Mouse (Mus musculus) CH12.LX (cell line): ENCODE results near the gene Hspbp1. TPM values are rescaled to one million over a fixed set of nuclear protein-coding genes. Genes with fewer than 3 reads are reported as not detected.
A peak's percentile ranks its signal among the peaks of the same experiment; 100 is the strongest.

Experiments used
- DNase-seq: peaks from one replicate; pipeline ENCODE4 v3.0.0-alpha.2; 2013; ENCODE audit errors: extremely low read depth
- H3K27ac ChIP-seq: 2 replicates; pipeline ENCODE4 v1.5.1; 2012; ENCODE audit warnings: low read depth, mild to moderate bottlenecking, control low read depth, moderate library complexity; ENCODE audit not compliant: insufficient read depth
- H3K27me3 ChIP-seq: replicated peaks from 2 replicates; pipeline ENCODE3; 2012; ENCODE audit warnings: inconsistent platforms
- H3K36me3 ChIP-seq, 2 experiments: replicated peaks in 1 of 2; 2 replicates each; pipeline versions ENCODE3 to v1.6.1; 2012; ENCODE audit warnings: inconsistent platforms in 1 of 2, low read length in 1 of 2, mild to moderate bottlenecking in 1 of 2, mixed read lengths in 1 of 2, moderate library complexity in 1 of 2; ENCODE audit not compliant: control insufficient read depth in 1 of 2, insufficient read depth in 1 of 2
- H3K4me1 ChIP-seq, 2 experiments: 2 replicates each; pipeline ENCODE4 v1.6.1; 2012; ENCODE audit warnings: inconsistent platforms in 1 of 2, moderate library complexity in 1 of 2; ENCODE audit not compliant: insufficient read depth in 2 of 2, control insufficient read depth in 1 of 2
- H3K4me2 ChIP-seq: 2 replicates; pipeline ENCODE4 v1.6.1; 2012; ENCODE audit warnings: low read depth, mild to moderate bottlenecking, control low read depth; ENCODE audit not compliant: poor library complexity, insufficient read depth, severe bottlenecking
- H3K4me3 ChIP-seq, 3 experiments: fragments of 150-350 bp in 1 of 3; sonication (generic) in 1 of 3; replicated peaks in 1 of 3; 2 replicates each; pipeline versions ENCODE3 to v1.5.1; 2011 to 2012; ENCODE audit warnings: low read depth in 2 of 3, low read length in 2 of 3, mild to moderate bottlenecking in 2 of 3, moderate library complexity in 2 of 3, control low read depth in 1 of 3, improper control_type of control experiment in 1 of 3, inconsistent platforms in 1 of 3, mixed read lengths in 1 of 3; ENCODE audit not compliant: poor library complexity in 1 of 3
- H3K79me2 ChIP-seq: replicated peaks from 2 replicates; pipeline ENCODE4 v1.6.1; 2012; ENCODE audit warnings: mild to moderate bottlenecking, moderate library complexity; ENCODE audit not compliant: control insufficient read depth, poor library complexity, insufficient read depth, severe bottlenecking; ENCODE audit errors: extremely low read depth
- H3K9ac ChIP-seq: 2 replicates; pipeline ENCODE4 v1.6.1; 2012; ENCODE audit warnings: low read depth, mild to moderate bottlenecking, control low read depth, moderate library complexity; ENCODE audit not compliant: insufficient read depth
- H3K9me3 ChIP-seq: replicated peaks from 2 replicates; pipeline ENCODE3; 2012; ENCODE audit warnings: low read length, inconsistent platforms, mixed read lengths
- BHLHE40 ChIP-seq: IDR thresholded peaks from 2 replicates; pipeline ENCODE4 v1.6.1; 2011; ENCODE audit warnings: mild to moderate bottlenecking, low read depth, low read length, improper control_type of control experiment
- E2F4 ChIP-seq: IDR thresholded peaks from 2 replicates; pipeline ENCODE4 v1.6.1; 2011; ENCODE audit warnings: low read depth, low read length, improper control_type of control experiment; ENCODE audit not compliant: insufficient replicate concordance
- GABPA ChIP-seq: IDR thresholded peaks from 2 replicates; pipeline ENCODE4 v1.6.1; 2012; ENCODE audit warnings: low read depth, low read length, improper control_type of control experiment, inconsistent platforms; ENCODE audit not compliant: insufficient replicate concordance
- HCFC1 ChIP-seq: IDR thresholded peaks from 2 replicates; pipeline ENCODE4 v1.6.1; 2012; ENCODE audit warnings: low read depth, mild to moderate bottlenecking, inconsistent platforms, low read length, improper control_type of control experiment
- IRF4 ChIP-seq: IDR thresholded peaks from 2 replicates; pipeline ENCODE4 v1.6.1; 2014; ENCODE audit warnings: low read depth, mild to moderate bottlenecking, inconsistent platforms, low read length, improper control_type of control experiment
- JUND ChIP-seq: conservative IDR thresholded peaks from 2 replicates; pipeline ENCODE4 v1.6.1; 2011; ENCODE audit warnings: low read depth, low read length, improper control_type of control experiment
- MAFK ChIP-seq: IDR thresholded peaks from 2 replicates; pipeline ENCODE4 v1.6.1; 2011; ENCODE audit warnings: low read length, improper control_type of control experiment; ENCODE audit not compliant: insufficient replicate concordance
- MAZ ChIP-seq: IDR thresholded peaks from 2 replicates; pipeline ENCODE4 v1.6.1; 2012; ENCODE audit warnings: low read depth, mild to moderate bottlenecking, inconsistent platforms, low read length, improper control_type of control experiment, moderate library complexity
- MXI1 ChIP-seq: IDR thresholded peaks from 2 replicates; pipeline ENCODE4 v1.6.1; 2011; ENCODE audit warnings: mild to moderate bottlenecking, low read depth, low read length, improper control_type of control experiment
- POLR2A ChIP-seq: IDR thresholded peaks from 2 replicates; pipeline ENCODE4 v1.6.1; 2011; ENCODE audit warnings: low read depth, mild to moderate bottlenecking, improper control_type of control experiment, low read length
- POLR2AphosphoS2 ChIP-seq: IDR thresholded peaks from 2 replicates; pipeline ENCODE4 v1.6.1; 2011; ENCODE audit warnings: low read depth, low read length, improper control_type of control experiment
- RCOR1 ChIP-seq: conservative IDR thresholded peaks from 2 replicates; pipeline ENCODE4 v1.6.1; 2012; ENCODE audit warnings: low read depth, mild to moderate bottlenecking, inconsistent platforms, low read length, improper control_type of control experiment
- TBP ChIP-seq: conservative IDR thresholded peaks from 2 replicates; pipeline ENCODE4 v1.6.1; 2011; ENCODE audit warnings: low read depth, low read length, improper control_type of control experiment
- TCF12 ChIP-seq: IDR thresholded peaks from 2 replicates; pipeline ENCODE4 v1.6.1; 2014; ENCODE audit warnings: low read depth, mild to moderate bottlenecking, inconsistent platforms, low read length, improper control_type of control experiment
- UBTF ChIP-seq: IDR thresholded peaks from 2 replicates; pipeline ENCODE4 v1.6.1; 2012; ENCODE audit warnings: low read depth, mild to moderate bottlenecking, inconsistent platforms, low read length, improper control_type of control experiment, moderate library complexity
- USF1 ChIP-seq: IDR thresholded peaks from 2 replicates; pipeline ENCODE4 v1.6.1; 2014; ENCODE audit warnings: low read depth, mild to moderate bottlenecking, inconsistent platforms, low read length, improper control_type of control experiment
- USF2 ChIP-seq: conservative IDR thresholded peaks from 2 replicates; pipeline ENCODE4 v1.6.1; 2011; ENCODE audit warnings: low read depth, low read length, improper control_type of control experiment
- ZC3H11A ChIP-seq: IDR thresholded peaks from 2 replicates; pipeline ENCODE4 v1.6.1; 2012; ENCODE audit warnings: low read depth, mild to moderate bottlenecking, inconsistent platforms, low read length, improper control_type of control experiment
- dilution Hi-C: fragments of 300-500 bp; cut with MboI; formaldehyde crosslinking; loops from 2 replicates; pipeline ENCODE4 v1.14.3; 2020; ENCODE audit warnings: low sequenced_read_pairs; ENCODE audit not compliant: extremely low pct_unique_long_range_greater_than_20kb, extremely low pct_ligation_motif_present
- in situ Hi-C: fragments of 300-500 bp; cut with MboI; formaldehyde crosslinking; loops from 3 replicates; pipeline ENCODE4 v1.14.3; 2019; ENCODE audit warnings: low sequenced_read_pairs, low pct_ligation_motif_present, low pct_unique_long_range_greater_than_20kb, mixed read lengths
- polyA plus RNA-seq: library from polyadenylated mRNA; unstranded; fragments of >175 nt; gene quantifications from 2 replicates; pipeline ENCODE4 v1.2.1, GENCODE M21; 2012; ENCODE audit warnings: low read depth; ENCODE audit not compliant: insufficient read length
- total RNA-seq, 2 experiments: library from RNA; depleted of rRNA; stranded (reverse); fragments of 300-350 nt in 1 of 2; fragments of >200 nt in 1 of 2; gene quantifications; 2 replicates each; pipeline ENCODE4 v1.2.3; 2012 to 2014

Gene Hspbp1
- total and polyA plus RNA-seq, 3 experiments: 90.6 to 131 (median 98.8) TPM

- DNase-seq: peak; percentile 47
- H3K27ac ChIP-seq: no peak overlapping the region
- peaks cover 0 to 3% of the 10 kb centered on the region in 2 experiments; a peak in 1 of 4 replicates for H3K4me1 ChIP-seq
- no peaks in the 10 kb centered on the region; the same call in 1 of the 2 replicates for H3K79me2 ChIP-seq
- peaks cover 4% of the 10 kb centered on the region for H3K9me3 ChIP-seq
- no peak overlapping the region for H3K4me2 ChIP-seq
- TF ChIP-seq HCFC1: no peak
- no peak for TF ChIP-seq POLR2A
- no peak for TF ChIP-seq GABPA
- TF ChIP-seq MAFK: no peak
- TF ChIP-seq USF1: no peak
- no peak for TF ChIP-seq RCOR1
- no peak for TF ChIP-seq E2F4
- no peak for TF ChIP-seq MAZ
- no peak for TF ChIP-seq UBTF
- no peak for TF ChIP-seq BHLHE40
- TF ChIP-seq IRF4: no peak
- TF ChIP-seq USF2: no peak
- no peak for TF ChIP-seq MXI1
- no peak for TF ChIP-seq TCF12
- no peak for TF ChIP-seq JUND
- TF ChIP-seq POLR2AphosphoS2: no peak
- no peak for TF ChIP-seq TBP
- peaks cover 10% of the 10 kb centered on the region for H3K27me3 ChIP-seq
- H3K9ac ChIP-seq: no peak overlapping the region
- in situ Hi-C loops: loop anchor here (10.0 kb wide), 2 partner anchors 55 to 165 kb away; partner anchors contain the start of genes Il11, Tmem190 and Tmem238
- H3K4me3 ChIP-seq: no peak overlapping the region
- peaks cover 0 to 1% of the 10 kb centered on the region in 2 experiments for H3K36me3 ChIP-seq
- dilution Hi-C loops: no loop called here
Measured at GRCm38 (mm10) chr7:4619979-4620378, 64.9 kb downstream of the Hspbp1 start.

- H3K27ac ChIP-seq: no peak overlapping the region
- H3K79me2 ChIP-seq: no peaks in the 10 kb centered on the region; the same call in 1 of the 2 replicates
- peak overlapping the region; percentile 47; the same call in 1 of the 2 replicates for H3K4me2 ChIP-seq
- H3K27me3 ChIP-seq: peaks cover 34% of the 10 kb centered on the region
- in situ Hi-C loops (no loop called here), dilution Hi-C loops (no loop called here)
- no peak overlapping the region for H3K4me3 ChIP-seq
- H3K36me3 ChIP-seq: no peaks in the 10 kb centered on the region
- H3K4me1 ChIP-seq: no peaks in the 10 kb centered on the region
- DNase-seq: no peak
- 0 out of 2 replicates have a peak, but pooled peaks have one; percentile 21 for TF ChIP-seq POLR2A
- no peak for TF ChIP-seq RCOR1
- no peak for TF ChIP-seq ZC3H11A
- 0 out of 2 replicates have a peak, but pooled peaks have one; percentile 33 for TF ChIP-seq BHLHE40
- no peak overlapping the region; the same call in 1 of the 2 replicates for H3K9ac ChIP-seq
- H3K9me3 ChIP-seq: peaks cover 4% of the 10 kb centered on the region
Measured at GRCm38 (mm10) chr7:4613740-4614403, 71.0 kb downstream of the Hspbp1 start.
